Mouse (Mus musculus) liver, postnatal 0 days (tissue): Measurements from ENCODE around the gene Dnaja3. TPM values are rescaled to one million over a fixed set of nuclear protein-coding genes. Genes with fewer than 3 reads are reported as not detected.
A peak's percentile ranks its signal among the peaks of the same experiment; 100 is the strongest.
"Not testable (repeated sequence)": the region's sequence is repeated elsewhere in the genome, so short reads cannot be mapped to it uniquely, and the experiment has no call there.

Experiments used
- ATAC-seq: fragments of 200-750 bp; cut with Nextera tagmentation; 2 replicates; pipeline ENCODE4 v1.8.0; 2017; ENCODE audit warnings: mild to moderate bottlenecking, moderate library complexity
- DNase-seq: peaks from one replicate; pipeline ENCODE4 v3.0.0-alpha.2; 2016
- H3K27ac ChIP-seq: fragments of 300-500 bp; sonication (generic); 2 replicates; pipeline ENCODE4 v1.5.1; 2014; ENCODE audit warnings: antibody characterized with exemption, moderate library complexity, mild to moderate bottlenecking, low read depth
- H3K27me3 ChIP-seq: fragments of 300-500 bp; sonication (generic); 2 replicates; pipeline ENCODE4 v1.6.1; 2014; ENCODE audit warnings: low read length, control low read depth, mixed read lengths; ENCODE audit not compliant: insufficient read depth
- H3K36me3 ChIP-seq: fragments of 300-500 bp; sonication (generic); replicated peaks from 2 replicates; pipeline ENCODE4 v1.6.1; 2014; ENCODE audit warnings: mild to moderate bottlenecking, control low read depth, low read length, moderate library complexity, mixed read lengths; ENCODE audit not compliant: insufficient read depth
- H3K4me1 ChIP-seq: fragments of 300-500 bp; sonication (generic); 2 replicates; pipeline ENCODE4 v1.6.1; 2014; ENCODE audit warnings: antibody characterized with exemption, mild to moderate bottlenecking, control low read depth; ENCODE audit not compliant: insufficient read depth
- H3K4me2 ChIP-seq: fragments of 300-500 bp; sonication (generic); 2 replicates; pipeline ENCODE4 v1.6.1; 2014; ENCODE audit warnings: low read depth, mild to moderate bottlenecking, low read length, moderate library complexity, mixed read lengths
- H3K4me3 ChIP-seq: fragments of 300-500 bp; sonication (generic); 2 replicates; pipeline ENCODE4 v1.5.1; 2014; ENCODE audit warnings: low read depth, low read length
- H3K9ac ChIP-seq: fragments of 300-500 bp; sonication (generic); replicated peaks from 2 replicates; pipeline ENCODE4 v1.6.1; 2014; ENCODE audit warnings: mild to moderate bottlenecking, moderate library complexity
- H3K9me3 ChIP-seq: fragments of 300-500 bp; sonication (generic); 2 replicates; pipeline ENCODE4 v1.6.1; 2016; ENCODE audit warnings: mild to moderate bottlenecking, control low read depth, low read length, mixed read lengths
- CTCF ChIP-seq: sonication (generic); IDR thresholded peaks from 2 replicates; pipeline ENCODE4 v1.5.1; 2016; ENCODE audit warnings: antibody characterized with exemption, low read depth
- EP300 ChIP-seq: IDR thresholded peaks from 2 replicates; pipeline ENCODE4 v1.6.1; 2016; ENCODE audit warnings: antibody characterized with exemption, low read depth, mild to moderate bottlenecking
- WGBS: fragments of 180-500 bp; shearing (Covaris S2); extraction: QIAGEN DNeasy Blood & Tissue Kit; methylation state at CpG from one replicate; pipeline ENCODE4 v1.1.7; 2014; ENCODE audit not compliant: insufficient replicate concordance; 5-methylcytosine and 5-hydroxymethylcytosine counted together
- polyA plus RNA-seq: library from polyadenylated mRNA; unstranded; fragments of >200 nt; fragmentation: Nextera tagmentation; extraction: Ambion mirVana; gene quantifications from 2 replicates; pipeline ENCODE4 v1.2.1, GENCODE M21; 2015

The Dnaja3 gene
- polyA plus RNA-seq, 1 experiment from 2014 or later = 70.5 TPM

GRCm38 (mm10) chr16:4670317-4670716 is 30.5 kb downstream of the Dnaja3 start:
- Histone ChIP-seq H3K4me2 (no peak overlapping the region), H3K4me3 (no peak overlapping the region), H3K36me3 (peaks cover 66% of the 10 kb centered on the region), H3K27ac (no peak overlapping the region), H3K9ac (no peak overlapping the region), H3K4me1 (peaks cover 2% of the 10 kb centered on the region; the same call in 1 of the 2 replicates), H3K9me3 (no peaks in the 10 kb centered on the region), H3K27me3 (no peaks in the 10 kb centered on the region)
- TF ChIP-seq CTCF = no peak
- no peak for TF ChIP-seq EP300
- no peak for DNase-seq
- 0 out of 2 replicates have a peak, but pooled peaks have one; percentile 18 for ATAC-seq
- WGBS = 72% methylated on average over 5 of the region's 5 CpGs

GRCm38 (mm10) chr16:4674091-4674490 is 34.3 kb downstream of the Dnaja3 start:
- TF ChIP-seq CTCF (no peak), EP300 (peak; percentile 60; the same call in 1 of the 2 replicates)
- H3K27me3 ChIP-seq = no peaks in the 10 kb centered on the region
- 29% methylated on average over 4 of the region's 4 CpGs for WGBS
- no peak overlapping the region for H3K4me3 ChIP-seq
- DNase-seq = no peak
- H3K9ac ChIP-seq = no peak overlapping the region
- H3K4me2 ChIP-seq = peak overlapping the region; percentile 10; the same call in 1 of the 2 replicates
- H3K36me3 ChIP-seq = peaks cover 45% of the 10 kb centered on the region
- H3K27ac ChIP-seq = peak overlapping the region; percentile 69
- no peak for ATAC-seq
- peaks cover 20% of the 10 kb centered on the region for H3K4me1 ChIP-seq
- H3K9me3 ChIP-seq = no peaks in the 10 kb centered on the region

- DNase-seq = no peak
- no peaks in the 10 kb centered on the region for H3K9me3 ChIP-seq
- TF ChIP-seq CTCF (no peak), EP300 (no peak)
- H3K36me3 ChIP-seq = peaks cover 36% of the 10 kb centered on the region
- no peak overlapping the region for H3K4me2 ChIP-seq
- no peak overlapping the region for H3K27ac ChIP-seq
- no peak overlapping the region for H3K4me3 ChIP-seq
- 87% methylated on average over 5 of the region's 5 CpGs for WGBS
- peaks cover 23% of the 10 kb centered on the region for H3K4me1 ChIP-seq
- no peaks in the 10 kb centered on the region for H3K27me3 ChIP-seq
- no peak overlapping the region for H3K9ac ChIP-seq
- no peak for ATAC-seq
Measured at GRCm38 (mm10) chr16:4676836-4677235, 37.0 kb downstream of the Dnaja3 start.

- peak overlapping the region; percentile 72 for H3K9ac ChIP-seq
- TF ChIP-seq CTCF (no peak), EP300 (no peak)
- H3K27me3 ChIP-seq = no peaks in the 10 kb centered on the region
- peak overlapping the region; percentile 93 for H3K4me2 ChIP-seq
- peak overlapping the region; percentile 70 for H3K4me3 ChIP-seq
- no peaks in the 10 kb centered on the region for H3K9me3 ChIP-seq
- ATAC-seq = no peak
- 59% methylated on average over 5 of the region's 5 CpGs for WGBS
- peak overlapping the region; percentile 70 for H3K27ac ChIP-seq
- peaks cover 29% of the 10 kb centered on the region for H3K36me3 ChIP-seq
- H3K4me1 ChIP-seq = peaks cover 29% of the 10 kb centered on the region
- no peak for DNase-seq
Measured at GRCm38 (mm10) chr16:4678080-4678479, 38.3 kb downstream of the Dnaja3 start.

- WGBS = under 1% methylated on average over 47 of the region's 47 CpGs
- peaks cover 34% of the 10 kb centered on the region for H3K4me1 ChIP-seq
Measured at GRCm38 (mm10) chr16:4679121-4680018, 39.6 kb downstream of the Dnaja3 start, which contains the start of gene Coro7. Gene Coro7, minus strand, starts transcription at chr16:4679777.

GRCm38 (mm10) chr16:4680922-4681455 is 41.2 kb downstream of the Dnaja3 start:
- 65% methylated on average over 3 of the region's 3 CpGs for WGBS
- ATAC-seq, H3K36me3 ChIP-seq, H3K9ac ChIP-seq, H3K4me2 ChIP-seq, H3K27ac ChIP-seq, DNase-seq, H3K9me3 ChIP-seq, H3K4me3 ChIP-seq, H3K27me3 ChIP-seq: not testable (repeated sequence)
- peaks cover 33% of the 10 kb centered on the region for H3K4me1 ChIP-seq

More at GRCm38 (mm10) chr16:4679121-4680018, 39.6 kb downstream of the Dnaja3 start, which contains the start of gene Coro7:
- Histone ChIP-seq H3K27me3 (no peaks in the 10 kb centered on the region), H3K4me2 (peak within 1 kb of the TSS; percentile 93), H3K9me3 (no peaks in the 10 kb centered on the region), H3K27ac (peak within 1 kb of the TSS; percentile 70), H3K9ac (peak within 1 kb of the TSS; percentile 72), H3K4me3 (peak within 1 kb of the TSS; percentile 70), H3K36me3 (peaks cover 19% of the 10 kb centered on the region)
- no peak for TF ChIP-seq EP300
- no peak for TF ChIP-seq CTCF
- ATAC-seq (peak; percentile 83), DNase-seq (peak; percentile 95)
